Mouse (Mus musculus): Measurements from ENCODE around the gene Gramd1c.

Gene Gramd1c

DNA sequence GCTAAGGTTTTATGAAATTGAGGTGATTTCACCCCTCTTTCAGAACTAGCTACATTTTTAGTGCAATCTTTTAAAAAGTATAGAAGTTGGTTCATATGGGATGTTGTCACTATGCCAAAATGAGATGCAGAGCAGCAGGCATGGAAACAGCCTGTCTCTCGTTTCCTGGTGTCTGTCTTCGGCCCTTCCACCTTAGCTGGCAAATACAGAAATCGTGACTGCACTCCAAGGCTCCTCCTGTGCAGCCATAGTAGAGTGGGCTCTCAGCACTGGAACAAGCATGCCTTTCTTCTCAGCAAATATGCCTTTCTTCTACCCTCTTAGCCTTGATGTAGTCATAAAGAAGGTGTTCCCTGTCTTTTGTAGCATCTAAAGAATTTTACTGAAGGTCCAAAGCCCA lies 127.3 kb downstream of the Gramd1c start:
- H3K4me3 ChIP-seq (replicated peaks; ENCODE audit: low read length): no peak overlapping the region
- TF ChIP-seq CTCF (conservative IDR thresholded peaks at IDR 0.05; ENCODE audit: low read length) (no peak), NANOG (IDR thresholded peaks at IDR 0.05; ENCODE audit: borderline replicate concordance, low read length) (no peak), POU5F1 (IDR thresholded peaks at IDR 0.05; ENCODE audit: borderline replicate concordance, low read length) (no peak)

DNA sequence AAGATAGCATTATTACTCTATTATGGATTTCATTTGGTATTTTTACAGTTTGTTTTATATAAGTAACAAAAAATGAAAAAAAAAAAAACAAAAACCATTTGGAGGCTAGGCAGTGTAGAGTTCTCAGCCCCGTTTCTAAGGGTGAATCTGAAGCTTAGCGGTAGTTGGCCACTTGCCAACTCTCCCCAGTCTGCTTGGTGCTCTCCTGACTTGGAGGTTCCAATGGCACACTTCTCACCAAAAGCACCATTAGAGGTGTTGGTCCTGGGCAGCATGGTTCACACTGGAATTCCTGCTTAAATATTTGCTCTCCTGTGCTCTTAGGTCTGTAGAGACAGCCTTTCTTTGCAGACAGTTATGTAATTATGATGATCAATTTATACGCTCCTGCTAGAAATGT lies 127.8 kb downstream of the Gramd1c start:
- TF ChIP-seq CTCF (conservative IDR thresholded peaks at IDR 0.05; ENCODE audit: low read length) (no peak), NANOG (IDR thresholded peaks at IDR 0.05; ENCODE audit: borderline replicate concordance, low read length) (no peak), POU5F1 (IDR thresholded peaks at IDR 0.05; ENCODE audit: borderline replicate concordance, low read length) (no peak)
- H3K4me1 ChIP-seq (replicated peaks; ENCODE audit: low read depth, low read length): 0 out of 2 replicates have a peak, but pooled peaks cover 3% of the 10 kb centered on the region
- H3K27me3 ChIP-seq (ENCODE audit: insufficient read depth, low read length): no peaks in the 10 kb centered on the region
- H3K36me3 ChIP-seq (ENCODE audit: insufficient read depth, low read length): peaks cover 13% of the 10 kb centered on the region
- H3K9me3 ChIP-seq (ENCODE audit: low read length): no peaks in the 10 kb centered on the region
- H3K4me3 ChIP-seq (replicated peaks; ENCODE audit: low read length): no peak overlapping the region

More for the DNA sequence above, 127.3 kb downstream of the Gramd1c start:
- Histone ChIP-seq H3K36me3 (ENCODE audit: insufficient read depth, low read length) (peaks cover 13% of the 10 kb centered on the region), H3K9me3 (ENCODE audit: low read length) (no peaks in the 10 kb centered on the region), H3K4me1 (replicated peaks; ENCODE audit: low read depth, low read length) (0 out of 2 replicates have a peak, but pooled peaks cover 3% of the 10 kb centered on the region), H3K27me3 (ENCODE audit: insufficient read depth, low read length) (no peaks in the 10 kb centered on the region)

DNA sequence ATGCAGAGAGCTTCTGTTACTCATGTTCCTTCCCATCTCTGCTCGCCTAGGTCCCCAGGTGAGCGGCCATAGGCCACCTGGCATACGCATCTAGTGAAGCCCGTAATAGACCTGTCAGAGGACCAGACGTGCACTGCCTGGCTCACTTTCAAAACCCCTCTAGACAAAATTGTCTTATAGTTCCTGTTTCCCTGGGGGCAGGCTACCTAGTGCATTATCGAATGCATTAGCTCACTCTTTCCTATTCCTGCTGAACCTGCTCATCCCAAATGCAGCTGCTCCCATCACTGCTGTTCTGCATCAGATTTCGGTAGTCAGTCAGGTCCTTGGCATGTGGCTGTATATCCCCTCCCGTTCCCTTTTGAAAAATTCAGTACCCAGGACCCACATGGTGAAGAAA lies 128.3 kb downstream of the Gramd1c start:
- TF ChIP-seq NANOG (IDR thresholded peaks at IDR 0.05; ENCODE audit: borderline replicate concordance, low read length) (no peak), CTCF (conservative IDR thresholded peaks at IDR 0.05; ENCODE audit: low read length) (no peak), POU5F1 (IDR thresholded peaks at IDR 0.05; ENCODE audit: borderline replicate concordance, low read length) (no peak)
- Histone ChIP-seq H3K27me3 (ENCODE audit: insufficient read depth, low read length) (no peaks in the 10 kb centered on the region), H3K9me3 (ENCODE audit: low read length) (no peaks in the 10 kb centered on the region), H3K4me3 (replicated peaks; ENCODE audit: low read length) (no peak overlapping the region), H3K36me3 (ENCODE audit: insufficient read depth, low read length) (peaks cover 13% of the 10 kb centered on the region), H3K4me1 (replicated peaks; ENCODE audit: low read depth, low read length) (0 out of 2 replicates have a peak, but pooled peaks cover 3% of the 10 kb centered on the region)

DNA sequence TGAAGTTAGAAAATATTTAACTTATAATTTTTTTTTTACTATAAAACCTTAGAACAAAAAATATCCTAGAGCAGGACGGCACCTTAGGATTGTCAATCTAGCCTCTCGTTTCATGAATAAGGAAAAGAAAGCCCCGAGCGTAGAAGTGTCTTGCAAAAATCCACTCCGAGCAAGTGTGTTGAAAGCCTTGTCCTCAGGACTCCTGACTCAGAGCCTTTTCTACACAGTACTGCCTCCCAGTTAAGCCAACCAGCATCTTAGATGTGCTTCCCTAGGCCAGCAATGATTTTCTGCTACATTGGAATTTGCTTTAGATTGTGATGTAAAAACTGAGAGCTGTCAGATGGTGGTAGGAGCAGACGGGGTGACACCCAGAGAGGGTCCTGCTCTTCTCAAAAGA lies 130.1 kb downstream of the Gramd1c start:
- 0 out of 2 replicates have a peak, but pooled peaks cover 3% of the 10 kb centered on the region for H3K4me1 ChIP-seq (replicated peaks; ENCODE audit: low read depth, low read length)
- no peaks in the 10 kb centered on the region for H3K9me3 ChIP-seq (ENCODE audit: low read length)
- H3K4me3 ChIP-seq (replicated peaks; ENCODE audit: low read length): no peak overlapping the region
- TF ChIP-seq NANOG (IDR thresholded peaks at IDR 0.05; ENCODE audit: borderline replicate concordance, low read length) (no peak), CTCF (conservative IDR thresholded peaks at IDR 0.05; ENCODE audit: low read length) (no peak), POU5F1 (IDR thresholded peaks at IDR 0.05; ENCODE audit: borderline replicate concordance, low read length) (no peak)
- peaks cover 7% of the 10 kb centered on the region for H3K36me3 ChIP-seq (ENCODE audit: insufficient read depth, low read length)
- H3K27me3 ChIP-seq (ENCODE audit: insufficient read depth, low read length): no peaks in the 10 kb centered on the region

DNA sequence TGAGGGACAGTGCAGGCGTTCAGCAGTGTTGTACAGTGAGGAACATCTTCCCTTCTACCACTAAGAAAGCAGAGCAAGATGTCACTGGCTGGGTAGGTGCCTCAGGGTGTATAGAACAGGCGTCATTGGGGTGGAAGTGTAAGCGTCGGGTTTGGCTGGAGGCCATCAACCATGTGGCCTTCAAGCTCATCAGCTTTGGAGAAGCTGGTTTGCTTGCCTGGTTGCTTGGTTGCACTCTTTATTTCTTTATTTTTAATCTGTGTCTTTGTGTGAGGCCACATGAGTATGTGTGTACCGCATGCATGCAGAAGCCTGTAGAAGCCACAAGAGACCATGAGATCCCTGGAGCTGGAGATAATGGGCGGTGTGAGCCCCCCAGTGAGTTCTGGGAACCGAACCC lies 130.8 kb downstream of the Gramd1c start:
- TF ChIP-seq NANOG (IDR thresholded peaks at IDR 0.05; ENCODE audit: borderline replicate concordance, low read length): no peak
- TF ChIP-seq CTCF (conservative IDR thresholded peaks at IDR 0.05; ENCODE audit: low read length): no peak
- TF ChIP-seq POU5F1 (IDR thresholded peaks at IDR 0.05; ENCODE audit: borderline replicate concordance, low read length): no peak

DNA sequence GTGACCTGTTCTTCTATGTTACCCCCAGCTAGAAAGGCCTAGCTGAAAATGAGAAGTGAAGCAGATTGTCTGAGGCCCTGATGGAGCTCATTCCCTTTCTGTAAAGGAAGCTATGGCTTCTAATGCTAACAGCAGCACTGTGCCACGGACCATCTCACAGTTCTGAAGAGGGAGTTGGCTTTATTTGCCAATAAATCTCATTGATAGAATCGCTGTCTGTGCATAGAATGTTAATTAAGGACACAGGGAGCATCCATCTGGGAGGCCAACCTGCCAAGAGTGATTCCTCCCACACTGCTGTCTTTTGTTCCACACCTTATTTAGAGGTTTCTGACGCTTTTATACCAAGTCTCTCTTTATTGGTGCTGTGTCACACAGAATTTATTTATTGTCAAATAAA lies 131.6 kb downstream of the Gramd1c start:
- Histone ChIP-seq H3K4me3 (replicated peaks; ENCODE audit: low read length) (no peak overlapping the region), H3K27me3 (ENCODE audit: insufficient read depth, low read length) (no peaks in the 10 kb centered on the region), H3K9me3 (ENCODE audit: low read length) (no peaks in the 10 kb centered on the region), H3K4me1 (replicated peaks; ENCODE audit: low read depth, low read length) (peaks cover 14% of the 10 kb centered on the region), H3K36me3 (ENCODE audit: insufficient read depth, low read length) (peaks cover 7% of the 10 kb centered on the region)
- no peak for TF ChIP-seq POU5F1 (IDR thresholded peaks at IDR 0.05; ENCODE audit: borderline replicate concordance, low read length)
- no peak for TF ChIP-seq CTCF (conservative IDR thresholded peaks at IDR 0.05; ENCODE audit: low read length)
- no peak for TF ChIP-seq NANOG (IDR thresholded peaks at IDR 0.05; ENCODE audit: borderline replicate concordance, low read length)

More for the DNA sequence above, 130.8 kb downstream of the Gramd1c start:
- no peaks in the 10 kb centered on the region for H3K27me3 ChIP-seq (ENCODE audit: insufficient read depth, low read length)
- H3K9me3 ChIP-seq (ENCODE audit: low read length): no peaks in the 10 kb centered on the region
- no peak overlapping the region for H3K4me3 ChIP-seq (replicated peaks; ENCODE audit: low read length)
- H3K36me3 ChIP-seq (ENCODE audit: insufficient read depth, low read length): peaks cover 7% of the 10 kb centered on the region
- peaks cover 6% of the 10 kb centered on the region; the same call in 1 of the 2 replicates for H3K4me1 ChIP-seq (replicated peaks; ENCODE audit: low read depth, low read length)

DNA sequence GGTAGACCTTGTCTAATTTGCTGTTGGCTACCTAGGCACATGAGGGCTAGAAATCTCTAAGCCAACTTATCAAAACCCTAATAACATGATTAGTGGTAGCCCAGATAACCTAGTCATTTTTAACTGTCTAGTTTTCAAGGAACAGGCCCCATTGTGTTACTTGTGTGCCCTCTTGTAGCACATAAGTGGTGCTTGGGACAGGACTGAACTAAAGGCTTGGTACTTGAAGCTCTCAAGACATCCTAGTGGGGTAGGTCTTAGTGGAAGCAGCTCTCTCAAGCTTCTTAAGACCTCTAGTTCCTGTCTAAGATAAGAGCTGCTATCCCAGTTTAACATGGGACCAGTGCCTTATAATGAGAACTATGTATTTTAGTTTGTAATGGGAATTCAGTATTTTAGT lies 132.6 kb downstream of the Gramd1c start:
- Histone ChIP-seq H3K27me3 (ENCODE audit: insufficient read depth, low read length) (no peaks in the 10 kb centered on the region), H3K9me3 (ENCODE audit: low read length) (no peaks in the 10 kb centered on the region), H3K4me1 (replicated peaks; ENCODE audit: low read depth, low read length) (peaks cover 22% of the 10 kb centered on the region), H3K36me3 (ENCODE audit: insufficient read depth, low read length) (peaks cover 7% of the 10 kb centered on the region), H3K4me3 (replicated peaks; ENCODE audit: low read length) (no peak overlapping the region)
- TF ChIP-seq POU5F1 (IDR thresholded peaks at IDR 0.05; ENCODE audit: borderline replicate concordance, low read length) (no peak), CTCF (conservative IDR thresholded peaks at IDR 0.05; ENCODE audit: low read length) (no peak), NANOG (IDR thresholded peaks at IDR 0.05; ENCODE audit: borderline replicate concordance, low read length) (no peak)

Measured in E14TG2a.4 (cell line).